Mouse (Mus musculus): Measurements from ENCODE around the gene Cilp2. TPM values are rescaled to one million over a fixed set of nuclear protein-coding genes. Genes with fewer than 3 reads are reported as not detected.
A peak's percentile ranks its signal among the peaks of the same experiment; 100 is the strongest.

Gene Cilp2
- under 1 TPM; 0.48 to 0.59 TPM for total RNA-seq (2021)
- long read RNA-seq, full-length matches to known transcripts = 1 of 1 reads
- long read RNA-seq, partial matches to known transcripts = 0 of 1 reads
- long read RNA-seq, other reads (novel, unspliced or antisense) = 0 of 1 reads

- DNase-seq (ENCODE audit: low spot score in 2 of 2) = no peak
Observed at GRCm38 (mm10) chr8:69887289-69888243, at the start of gene Cilp2. Cilp2 (minus strand) TSS chr8:69887687.

- DNase-seq (ENCODE audit: low spot score in 2 of 2) = peak in 1 of 2 experiments; percentile 16
Observed at GRCm38 (mm10) chr8:69936050-69936794, 48.7 kb upstream of the Cilp2 start.

- DNase-seq (ENCODE audit: low spot score in 2 of 2) = no peak
Observed at GRCm38 (mm10) chr8:69935431-69935830, 47.9 kb upstream of the Cilp2 start.

- no peak for DNase-seq (ENCODE audit: low spot score in 2 of 2)
Observed at GRCm38 (mm10) chr8:69934582-69934981, 47.1 kb upstream of the Cilp2 start.

- DNase-seq (ENCODE audit: low spot score in 2 of 2) = no peak
Observed at GRCm38 (mm10) chr8:69933811-69934210, 46.3 kb upstream of the Cilp2 start.

GRCm38 (mm10) chr8:69926901-69927300 is 39.4 kb upstream of the Cilp2 start:
- no peak for DNase-seq (ENCODE audit: low spot score in 2 of 2)

- DNase-seq (ENCODE audit: low spot score in 2 of 2) = no peak
Observed at GRCm38 (mm10) chr8:69923986-69924385, 36.5 kb upstream of the Cilp2 start.

- DNase-seq (ENCODE audit: low spot score in 2 of 2) = no peak
Observed at GRCm38 (mm10) chr8:69921141-69921540, 33.7 kb upstream of the Cilp2 start.

- peak in 1 of 2 experiments; percentile 25 for DNase-seq (ENCODE audit: low spot score in 2 of 2)
Observed at GRCm38 (mm10) chr8:69919876-69920662, 32.6 kb upstream of the Cilp2 start.

GRCm38 (mm10) chr8:69919010-69919409 is 31.5 kb upstream of the Cilp2 start:
- peak; percentile 67 to 92 for DNase-seq (ENCODE audit: low spot score in 2 of 2)

- DNase-seq (ENCODE audit: low spot score in 2 of 2) = no peak
Observed at GRCm38 (mm10) chr8:69918506-69918905, 31.0 kb upstream of the Cilp2 start.

GRCm38 (mm10) chr8:69915748-69916147 is 28.3 kb upstream of the Cilp2 start:
- peak in 1 of 2 experiments; percentile 51 for DNase-seq (ENCODE audit: low spot score in 2 of 2)

- no peak for DNase-seq (ENCODE audit: low spot score in 2 of 2)
Observed at GRCm38 (mm10) chr8:69914526-69914925, 27.0 kb upstream of the Cilp2 start.

- DNase-seq (ENCODE audit: low spot score in 2 of 2) = no peak
Observed at GRCm38 (mm10) chr8:69912478-69913074, 25.1 kb upstream of the Cilp2 start.

- DNase-seq (ENCODE audit: low spot score in 2 of 2) = no peak
Observed at GRCm38 (mm10) chr8:69911917-69912316, 24.4 kb upstream of the Cilp2 start.

- no peak for DNase-seq (ENCODE audit: low spot score in 2 of 2)
Observed at GRCm38 (mm10) chr8:69907106-69907505, 19.6 kb upstream of the Cilp2 start.

GRCm38 (mm10) chr8:69906260-69906659 is 18.8 kb upstream of the Cilp2 start:
- no peak for DNase-seq (ENCODE audit: low spot score in 2 of 2)

GRCm38 (mm10) chr8:69904096-69904495 is 16.6 kb upstream of the Cilp2 start:
- no peak for DNase-seq (ENCODE audit: low spot score in 2 of 2)

- peak; percentile 99 to 100 for DNase-seq (ENCODE audit: low spot score in 2 of 2)
Observed at GRCm38 (mm10) chr8:69903063-69903542, 15.6 kb upstream of the Cilp2 start.
